Mouse (Mus musculus): Measurements from ENCODE around the gene Slc23a2.

Slc23a2 gene

GRCm38 (mm10) chr2:132048143-132048772 is 96.7 kb downstream of the Slc23a2 start:
- DNase-seq (ENCODE audit: low spot score) = no peak

GRCm38 (mm10) chr2:132047364-132047763 is 97.5 kb downstream of the Slc23a2 start:
- no peak for DNase-seq (ENCODE audit: low spot score)

GRCm38 (mm10) chr2:132046659-132047058 is 98.2 kb downstream of the Slc23a2 start:
- DNase-seq (ENCODE audit: low spot score) = no peak

GRCm38 (mm10) chr2:132044320-132045274 is 100.3 kb downstream of the Slc23a2 start:
- DNase-seq (ENCODE audit: low spot score) = no peak

- DNase-seq (ENCODE audit: low spot score) = peak; percentile 85
Observed at GRCm38 (mm10) chr2:132043101-132043621, 101.7 kb downstream of the Slc23a2 start.

GRCm38 (mm10) chr2:132039894-132040293 is 105.0 kb downstream of the Slc23a2 start:
- DNase-seq (ENCODE audit: low spot score) = no peak

GRCm38 (mm10) chr2:132036326-132036725 is 108.6 kb downstream of the Slc23a2 start:
- no peak for DNase-seq (ENCODE audit: low spot score)

GRCm38 (mm10) chr2:132035470-132035835 is 109.5 kb downstream of the Slc23a2 start:
- no peak for DNase-seq (ENCODE audit: low spot score)

GRCm38 (mm10) chr2:132034590-132035469 is 110.1 kb downstream of the Slc23a2 start:
- DNase-seq (ENCODE audit: low spot score) = no peak

- no peak for DNase-seq (ENCODE audit: low spot score)
Observed at GRCm38 (mm10) chr2:132031364-132032095, 113.4 kb downstream of the Slc23a2 start.

GRCm38 (mm10) chr2:132030418-132031363 is 114.2 kb downstream of the Slc23a2 start:
- peak; percentile 70 for DNase-seq (ENCODE audit: low spot score)

- DNase-seq (ENCODE audit: low spot score) = peak; percentile 95
Observed at GRCm38 (mm10) chr2:132029646-132030417, 115.1 kb downstream of the Slc23a2 start, which contains the start of gene Rassf2. Rassf2 (minus strand) TSS chr2:132030258.

GRCm38 (mm10) chr2:132028894-132029605 is 115.9 kb downstream of the Slc23a2 start:
- DNase-seq (ENCODE audit: low spot score) = peak; percentile 63

- no peak for DNase-seq (ENCODE audit: low spot score)
Observed at GRCm38 (mm10) chr2:132028107-132028506, 116.8 kb downstream of the Slc23a2 start.

GRCm38 (mm10) chr2:132027366-132027765 is 117.5 kb downstream of the Slc23a2 start:
- no peak for DNase-seq (ENCODE audit: low spot score)

GRCm38 (mm10) chr2:132024028-132024427 is 120.9 kb downstream of the Slc23a2 start:
- no peak for DNase-seq (ENCODE audit: low spot score)

- no peak for DNase-seq (ENCODE audit: low spot score)
Observed at GRCm38 (mm10) chr2:132022621-132023020, 122.3 kb downstream of the Slc23a2 start.

GRCm38 (mm10) chr2:132021616-132022015 is 123.3 kb downstream of the Slc23a2 start:
- DNase-seq (ENCODE audit: low spot score) = no peak
